Mouse (Mus musculus): Measurements from ENCODE around the gene Ankfn1. TPM values are rescaled to one million over a fixed set of nuclear protein-coding genes. Genes with fewer than 3 reads are reported as not detected.

The Ankfn1 gene
- polyA plus RNA-seq, 1 experiment, result 0.18 TPM

DNA sequence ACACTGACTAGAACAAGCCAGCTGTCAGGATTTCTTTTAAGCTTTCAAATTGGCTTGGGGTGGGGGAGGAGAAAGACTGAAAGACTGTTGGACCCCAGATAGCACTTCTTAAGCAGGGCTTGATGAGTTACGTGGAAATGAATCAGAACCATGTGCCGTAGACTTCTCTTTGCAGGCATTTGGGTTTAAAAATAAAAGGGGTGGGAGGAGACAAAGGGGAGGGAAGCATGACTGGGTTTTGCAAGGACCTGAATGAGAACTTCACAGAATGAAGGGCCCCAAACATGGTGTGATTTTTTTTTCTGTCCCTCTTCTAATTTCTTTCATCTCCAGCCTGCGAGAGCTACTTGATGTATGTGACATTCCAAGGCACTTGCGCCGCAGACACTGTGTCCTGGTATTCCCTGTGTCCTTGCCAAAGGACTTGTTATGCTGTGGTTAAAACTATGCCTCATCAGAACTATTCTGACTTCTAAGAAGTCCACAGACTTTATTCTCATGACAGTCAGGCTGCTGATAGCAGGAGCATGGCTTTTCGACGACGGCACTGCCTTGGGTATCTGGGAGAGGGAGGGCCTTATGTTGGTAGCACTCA lies 176.4 kb downstream of the Ankfn1 start:
- H3K36me3 ChIP-seq (ENCODE audit: control insufficient read depth, insufficient read depth), result no peaks in the 10 kb centered on the region

DNA sequence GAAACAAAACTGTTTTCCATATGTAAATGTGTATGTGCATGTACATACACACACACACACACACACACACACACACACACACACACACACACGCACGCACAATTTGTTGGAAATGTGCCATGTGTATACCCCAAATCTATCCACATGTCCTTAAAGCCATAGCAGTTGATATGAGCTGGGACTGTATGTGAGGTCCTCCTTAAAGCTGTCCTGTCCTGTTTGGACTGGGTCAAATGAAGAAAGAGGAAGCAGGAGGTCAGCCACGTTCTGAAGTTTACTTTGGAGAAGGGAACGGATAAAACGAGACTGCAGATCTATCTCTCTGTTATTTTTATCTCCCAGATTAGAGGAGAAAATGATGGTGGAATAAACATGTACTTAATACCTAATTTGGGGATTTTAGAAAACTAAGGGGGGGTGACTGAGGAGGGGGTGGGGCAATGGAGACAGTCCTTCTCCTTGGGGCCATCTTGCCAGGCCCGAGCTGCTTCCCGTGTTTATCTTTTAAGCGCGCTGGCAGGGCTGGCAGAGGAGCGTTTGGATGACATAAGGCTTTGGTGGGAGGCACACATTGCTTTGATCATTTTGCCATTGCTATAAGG lies 187.1 kb downstream of the Ankfn1 start:
- H3K4me2 ChIP-seq (ENCODE audit: low read depth), result no peak overlapping the region
- no peaks in the 10 kb centered on the region for H3K79me2 ChIP-seq (ENCODE audit: control insufficient read depth, insufficient read depth)
- TF ChIP-seq TCF3 (IDR thresholded peaks at IDR 0.05; ENCODE audit: insufficient read length, low read depth) (no peak), MYOG (IDR thresholded peaks at IDR 0.05; ENCODE audit: control insufficient read depth in 1 of 3, insufficient read depth in 1 of 3, insufficient read length in 2 of 3, low read depth in 2 of 3) (no peak), CEBPB (IDR thresholded peaks at IDR 0.05; ENCODE audit: insufficient read depth, poor library complexity, severe bottlenecking) (no peak), POLR2AphosphoS2 (IDR thresholded peaks at IDR 0.05; ENCODE audit: insufficient read length, low read depth) (no peak), USF1 (IDR thresholded peaks at IDR 0.05; ENCODE audit: low read depth) (no peak), MYOD1 (IDR thresholded peaks at IDR 0.05; ENCODE audit: control insufficient read depth in 1 of 3, insufficient read length in 2 of 3, low read depth in 2 of 3) (no peak), POLR2A (IDR thresholded peaks at IDR 0.05; ENCODE audit: insufficient read length, low read depth) (no peak), TCF12 (IDR thresholded peaks at IDR 0.05; ENCODE audit: insufficient read depth, poor library complexity, severe bottlenecking) (no peak), REST (IDR thresholded peaks at IDR 0.05; ENCODE audit: insufficient read depth, insufficient read length) (no peak), SRF (IDR thresholded peaks at IDR 0.05; ENCODE audit: control insufficient read depth, insufficient read length, low read depth) (no peak), E2F4 (IDR thresholded peaks at IDR 0.05; ENCODE audit: insufficient read depth) (no peak), MAX (IDR thresholded peaks at IDR 0.05; ENCODE audit: low read depth) (no peak)
- no peak overlapping the region for H3ac ChIP-seq (ENCODE audit: control insufficient read depth, insufficient read length)
- H3K4me3 ChIP-seq, result no peak overlapping the region
- H3K27me3 ChIP-seq (ENCODE audit: control insufficient read depth, insufficient read depth, insufficient read length), result no peaks in the 10 kb centered on the region
- H3K36me3 ChIP-seq (ENCODE audit: control insufficient read depth, insufficient read depth), result no peaks in the 10 kb centered on the region

More for the DNA sequence above, 176.4 kb downstream of the Ankfn1 start:
- Histone ChIP-seq H3K27me3 (ENCODE audit: control insufficient read depth, insufficient read depth, insufficient read length) (no peaks in the 10 kb centered on the region), H3K79me2 (ENCODE audit: control insufficient read depth, insufficient read depth) (no peaks in the 10 kb centered on the region), H3K4me3 (no peak overlapping the region), H3K4me2 (ENCODE audit: low read depth) (no peak overlapping the region), H3ac (ENCODE audit: control insufficient read depth, insufficient read length) (no peak overlapping the region)
- TF ChIP-seq POLR2AphosphoS2 (IDR thresholded peaks at IDR 0.05; ENCODE audit: insufficient read length, low read depth), result no peak
- no peak for TF ChIP-seq TCF3 (IDR thresholded peaks at IDR 0.05; ENCODE audit: insufficient read length, low read depth)
- TF ChIP-seq SRF (IDR thresholded peaks at IDR 0.05; ENCODE audit: control insufficient read depth, insufficient read length, low read depth), result no peak
- no peak for TF ChIP-seq MYOG (IDR thresholded peaks at IDR 0.05; ENCODE audit: control insufficient read depth in 1 of 3, insufficient read depth in 1 of 3, insufficient read length in 2 of 3, low read depth in 2 of 3)
- TF ChIP-seq USF1 (IDR thresholded peaks at IDR 0.05; ENCODE audit: low read depth), result no peak
- TF ChIP-seq MYOD1 (IDR thresholded peaks at IDR 0.05; ENCODE audit: control insufficient read depth in 1 of 3, insufficient read length in 2 of 3, low read depth in 2 of 3), result no peak
- TF ChIP-seq REST (IDR thresholded peaks at IDR 0.05; ENCODE audit: insufficient read depth, insufficient read length), result no peak
- TF ChIP-seq E2F4 (IDR thresholded peaks at IDR 0.05; ENCODE audit: insufficient read depth), result no peak

DNA sequence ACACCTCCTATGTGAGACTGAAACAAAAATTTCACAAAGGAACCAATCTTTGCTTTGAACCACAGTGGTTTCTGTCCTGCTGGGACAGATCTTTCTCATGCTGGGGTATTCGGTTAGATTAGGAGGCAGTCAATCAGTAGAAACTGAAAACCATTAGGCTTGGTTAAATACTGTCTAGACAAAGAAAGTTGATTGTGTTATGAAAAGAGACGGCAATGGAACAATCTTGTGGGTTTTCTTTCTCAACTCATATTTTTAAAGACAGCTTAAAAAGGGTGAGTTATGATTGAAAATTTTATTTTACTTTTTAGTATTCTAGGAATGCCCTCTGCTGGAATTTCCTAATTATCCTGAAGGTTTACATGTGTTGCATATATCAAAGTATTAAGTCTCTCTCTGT lies 191.1 kb downstream of the Ankfn1 start:
- Histone ChIP-seq H3K79me2 (ENCODE audit: control insufficient read depth, insufficient read depth) (no peaks in the 10 kb centered on the region), H3K27me3 (ENCODE audit: control insufficient read depth, insufficient read depth, insufficient read length) (no peaks in the 10 kb centered on the region), H3K4me3 (no peak overlapping the region), H3K36me3 (ENCODE audit: control insufficient read depth, insufficient read depth) (no peaks in the 10 kb centered on the region), H3ac (ENCODE audit: control insufficient read depth, insufficient read length) (no peak overlapping the region), H3K4me2 (ENCODE audit: low read depth) (no peak overlapping the region)
- TF ChIP-seq REST (IDR thresholded peaks at IDR 0.05; ENCODE audit: insufficient read depth, insufficient read length), result no peak
- TF ChIP-seq USF1 (IDR thresholded peaks at IDR 0.05; ENCODE audit: low read depth), result no peak
- TF ChIP-seq POLR2A (IDR thresholded peaks at IDR 0.05; ENCODE audit: insufficient read length, low read depth), result no peak
- TF ChIP-seq CEBPB (IDR thresholded peaks at IDR 0.05; ENCODE audit: insufficient read depth, poor library complexity, severe bottlenecking), result no peak
- no peak for TF ChIP-seq E2F4 (IDR thresholded peaks at IDR 0.05; ENCODE audit: insufficient read depth)
- TF ChIP-seq TCF12 (IDR thresholded peaks at IDR 0.05; ENCODE audit: insufficient read depth, poor library complexity, severe bottlenecking), result no peak
- TF ChIP-seq MAX (IDR thresholded peaks at IDR 0.05; ENCODE audit: low read depth), result no peak
- no peak for TF ChIP-seq MYOG (IDR thresholded peaks at IDR 0.05; ENCODE audit: control insufficient read depth in 1 of 3, insufficient read depth in 1 of 3, insufficient read length in 2 of 3, low read depth in 2 of 3)

DNA sequence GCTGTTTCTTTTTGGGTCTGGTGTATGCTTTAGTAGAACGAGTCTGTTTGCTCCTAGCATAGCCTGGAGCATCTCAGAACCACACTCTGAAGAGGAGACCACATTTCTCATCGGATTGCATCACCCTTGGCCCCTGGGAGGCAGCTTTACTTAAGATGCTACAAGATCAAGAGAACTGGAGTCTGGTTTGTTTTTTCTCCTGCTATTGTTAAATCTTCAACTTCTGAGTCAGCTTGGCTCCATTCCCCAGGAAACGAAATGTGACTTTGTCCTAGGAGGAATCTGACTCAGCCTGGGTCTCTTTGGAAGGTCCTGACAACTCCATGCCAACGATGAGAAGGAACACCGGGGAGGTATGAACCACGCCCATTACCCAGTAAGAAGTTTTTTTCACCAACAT lies 197.6 kb downstream of the Ankfn1 start:
- Histone ChIP-seq H3K36me3 (ENCODE audit: control insufficient read depth, insufficient read depth) (no peaks in the 10 kb centered on the region), H3ac (ENCODE audit: control insufficient read depth, insufficient read length) (no peak overlapping the region), H3K27me3 (ENCODE audit: control insufficient read depth, insufficient read depth, insufficient read length) (no peaks in the 10 kb centered on the region), H3K4me2 (ENCODE audit: low read depth) (no peak overlapping the region), H3K79me2 (ENCODE audit: control insufficient read depth, insufficient read depth) (no peaks in the 10 kb centered on the region), H3K4me3 (no peak overlapping the region)
- TF ChIP-seq CEBPB (IDR thresholded peaks at IDR 0.05; ENCODE audit: insufficient read depth, poor library complexity, severe bottlenecking) (peak; percentile 61), E2F4 (IDR thresholded peaks at IDR 0.05; ENCODE audit: insufficient read depth) (no peak)

DNA sequence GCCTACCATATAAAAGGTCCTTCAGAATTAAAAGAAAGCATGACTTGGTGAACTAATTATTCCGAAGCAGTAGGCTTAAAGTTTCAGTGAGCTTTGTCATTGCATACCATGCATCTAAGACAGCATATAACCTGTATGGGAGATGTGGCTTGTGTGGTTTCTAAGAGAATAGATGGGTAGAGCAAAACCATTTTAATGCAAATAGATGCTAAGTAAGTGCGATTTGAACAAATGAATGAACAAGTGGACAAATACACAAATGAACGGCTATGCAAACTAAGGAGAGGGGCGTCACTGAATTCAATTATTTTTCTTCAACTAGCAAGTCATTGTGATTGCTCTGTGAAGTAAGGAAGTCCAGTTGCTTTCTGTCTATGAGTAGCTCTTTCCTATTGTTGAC lies 198.3 kb downstream of the Ankfn1 start:
- H3K4me3 ChIP-seq, result no peak overlapping the region
- no peaks in the 10 kb centered on the region for H3K36me3 ChIP-seq (ENCODE audit: control insufficient read depth, insufficient read depth)
- no peaks in the 10 kb centered on the region for H3K79me2 ChIP-seq (ENCODE audit: control insufficient read depth, insufficient read depth)
- no peaks in the 10 kb centered on the region for H3K27me3 ChIP-seq (ENCODE audit: control insufficient read depth, insufficient read depth, insufficient read length)
- TF ChIP-seq TCF12 (IDR thresholded peaks at IDR 0.05; ENCODE audit: insufficient read depth, poor library complexity, severe bottlenecking), result no peak
- no peak for TF ChIP-seq TCF3 (IDR thresholded peaks at IDR 0.05; ENCODE audit: insufficient read length, low read depth)
- no peak for TF ChIP-seq E2F4 (IDR thresholded peaks at IDR 0.05; ENCODE audit: insufficient read depth)
- H3K4me2 ChIP-seq (ENCODE audit: low read depth), result no peak overlapping the region
- H3ac ChIP-seq (ENCODE audit: control insufficient read depth, insufficient read length), result no peak overlapping the region
